Mouse (Mus musculus) hindbrain, postnatal 0 days (tissue): ENCODE results near the gene Sit1. TPM values are rescaled to one million over a fixed set of nuclear protein-coding genes. Genes with fewer than 3 reads are reported as not detected.
A peak's percentile ranks its signal among the peaks of the same experiment; 100 is the strongest.

Source experiments
- ATAC-seq: fragments of 200-750 bp; cut with Nextera tagmentation; 2 replicates; pipeline ENCODE4 v1.8.0; 2017; ENCODE audit warnings: mild to moderate bottlenecking, moderate TSS enrichment, moderate library complexity
- DNase-seq: peaks from one replicate; pipeline ENCODE4 v3.0.0-alpha.2; 2015; ENCODE audit warnings: low spot score
- H3K27ac ChIP-seq: fragments of 300-500 bp; sonication (generic); 2 replicates; pipeline ENCODE4 v1.5.1; 2014; ENCODE audit warnings: mild to moderate bottlenecking
- H3K27me3 ChIP-seq: fragments of 300-500 bp; sonication (generic); 2 replicates; pipeline ENCODE4 v1.6.1; 2014; ENCODE audit warnings: low read length, mixed read lengths; ENCODE audit not compliant: insufficient read depth
- H3K36me3 ChIP-seq: fragments of 300-500 bp; sonication (generic); 2 replicates; pipeline ENCODE4 v1.6.1; 2014; ENCODE audit warnings: low read length, mixed read lengths; ENCODE audit not compliant: insufficient read depth
- H3K4me1 ChIP-seq: fragments of 300-500 bp; sonication (generic); 2 replicates; pipeline ENCODE4 v1.6.1; 2014; ENCODE audit warnings: antibody characterized with exemption, low read length, mixed read lengths; ENCODE audit not compliant: insufficient read depth
- H3K4me2 ChIP-seq: fragments of 300-500 bp; sonication (generic); 2 replicates; pipeline ENCODE4 v1.6.1; 2014; ENCODE audit warnings: low read depth, mild to moderate bottlenecking, low read length, moderate library complexity, mixed read lengths
- H3K4me3 ChIP-seq: fragments of 300-500 bp; sonication (generic); 2 replicates; pipeline ENCODE4 v1.5.1; 2014; ENCODE audit warnings: low read length
- H3K9ac ChIP-seq: fragments of 300-500 bp; sonication (generic); replicated peaks from 2 replicates; pipeline ENCODE4 v1.6.1; 2014; ENCODE audit warnings: mild to moderate bottlenecking, low read length, moderate library complexity, mixed read lengths
- H3K9me3 ChIP-seq: fragments of 300-500 bp; sonication (generic); 2 replicates; pipeline ENCODE4 v1.6.1; 2016; ENCODE audit warnings: low read length, mixed read lengths
- CTCF ChIP-seq: IDR thresholded peaks from 2 replicates; pipeline ENCODE4 v1.5.1; 2016; ENCODE audit warnings: antibody characterized with exemption, control low read depth, low read depth
- WGBS: fragments of 180-500 bp; shearing (Covaris S2); extraction: QIAGEN DNeasy Blood & Tissue Kit; methylation state at CpG from one replicate; pipeline ENCODE4 v1.1.7; 2014; 5-methylcytosine and 5-hydroxymethylcytosine counted together
- polyA plus RNA-seq: library from polyadenylated mRNA; unstranded; fragments of >200 nt; fragmentation: Nextera tagmentation; extraction: Ambion mirVana; gene quantifications from 2 replicates; pipeline ENCODE4 v1.2.1, GENCODE M21; 2015
- total RNA-seq: library from RNA; depleted of rRNA; stranded (reverse); fragments of >200 nt; gene quantifications from 2 replicates; pipeline ENCODE4 v1.2.3, GENCODE M21; 2014; rRNA removed

The Sit1 gene
- total RNA-seq = 0.90 TPM in 1 of 2 replicates, not detected in the other
- polyA plus RNA-seq = not detected in 2 replicates

DNA sequence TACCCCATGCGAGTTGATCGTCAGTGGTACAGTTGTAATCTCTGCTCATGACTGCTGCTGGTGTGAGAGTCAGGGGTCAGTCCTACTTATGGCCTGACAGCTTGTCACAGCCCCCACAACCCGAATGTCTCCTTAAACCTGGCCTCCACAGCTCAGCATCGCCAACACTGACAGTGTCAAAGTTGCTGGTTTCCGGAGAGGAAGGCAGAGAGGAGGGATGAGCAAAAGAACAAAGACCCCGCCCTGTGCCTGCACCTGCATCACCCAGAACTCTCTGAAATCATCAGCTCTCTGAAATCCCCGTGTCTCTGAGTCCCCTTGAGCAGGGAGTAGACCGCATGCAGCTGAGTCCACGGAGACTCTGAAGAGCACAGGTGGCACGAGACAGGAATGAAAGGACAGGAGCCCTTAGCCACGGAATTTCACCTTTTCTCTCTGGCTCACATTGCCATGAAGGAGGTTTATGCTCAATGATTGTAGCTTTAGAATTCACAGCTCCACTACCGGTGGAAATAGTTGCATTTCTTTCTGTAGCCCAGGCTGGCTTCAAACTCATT is at the start of gene Sit1:
TSS of gene Sit1 (minus strand) at position 200 of the 557 bp plus-strand sequence.
- Histone ChIP-seq H3K27ac (no peak within 1 kb of the TSS), H3K9ac (no peak within 1 kb of the TSS), H3K9me3 (no peaks in the 10 kb centered on the region), H3K4me2 (no peak within 1 kb of the TSS), H3K4me3 (no peak within 1 kb of the TSS), H3K36me3 (no peaks in the 10 kb centered on the region), H3K27me3 (no peaks in the 10 kb centered on the region), H3K4me1 (no peaks in the 10 kb centered on the region)
- no peak for TF ChIP-seq CTCF
- ATAC-seq (no peak), DNase-seq (no peak)
- 64% methylated on average over 12 of the region's 12 CpGs for WGBS

DNA sequence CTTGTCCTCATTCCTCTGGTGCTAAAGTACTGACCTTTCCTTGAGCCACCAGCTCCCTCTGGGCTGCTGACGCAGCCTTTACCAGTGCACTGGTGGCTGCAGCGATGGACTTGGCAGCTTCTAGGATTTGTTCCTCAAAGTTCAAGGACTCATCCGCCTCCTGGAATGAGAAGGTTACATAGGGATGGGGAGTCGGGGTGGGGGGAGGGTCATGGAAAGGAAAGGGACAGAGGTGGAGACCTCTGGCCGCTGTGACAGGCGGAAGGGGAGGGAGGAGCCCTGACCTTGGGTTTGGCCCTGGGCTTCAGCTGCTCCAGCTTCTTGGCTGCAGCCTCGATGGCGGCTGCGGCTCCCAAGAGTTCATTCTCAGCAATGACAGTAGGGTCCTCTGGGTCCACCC is 49.7 kb upstream of the Sit1 start:
- ATAC-seq (no peak), DNase-seq (no peak)
- Histone ChIP-seq H3K4me2 (no peak overlapping the region), H3K36me3 (peaks cover 65% of the 10 kb centered on the region), H3K9me3 (no peaks in the 10 kb centered on the region), H3K27ac (no peak overlapping the region), H3K9ac (no peak overlapping the region), H3K4me3 (no peak overlapping the region), H3K27me3 (no peaks in the 10 kb centered on the region), H3K4me1 (no peaks in the 10 kb centered on the region)
- WGBS = 82% methylated on average over 9 of the region's 9 CpGs
- TF ChIP-seq CTCF = no peak

DNA sequence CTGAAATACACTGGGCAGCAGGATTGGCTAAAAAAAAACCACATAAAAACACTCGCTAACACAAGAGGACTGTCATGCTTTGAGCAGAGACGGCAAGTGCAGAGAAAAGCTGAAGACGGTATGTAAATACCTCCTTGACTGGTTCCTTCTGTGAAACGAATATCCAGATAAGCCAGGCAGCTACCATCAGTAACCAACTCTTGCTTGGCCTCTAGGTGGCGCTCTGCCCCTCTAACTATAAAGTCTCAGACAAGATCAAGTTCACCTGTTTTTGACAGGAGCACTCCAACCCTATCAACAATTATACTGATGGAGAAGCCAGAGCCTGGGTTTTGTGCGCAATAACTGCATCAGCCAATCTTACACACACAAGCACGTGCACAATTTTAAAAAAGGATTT is 47.0 kb upstream of the Sit1 start:
- Histone ChIP-seq H3K4me2 (no peak overlapping the region), H3K27me3 (no peaks in the 10 kb centered on the region), H3K27ac (no peak overlapping the region), H3K9ac (no peak overlapping the region), H3K36me3 (peaks cover 40% of the 10 kb centered on the region), H3K9me3 (no peaks in the 10 kb centered on the region), H3K4me1 (no peaks in the 10 kb centered on the region), H3K4me3 (no peak overlapping the region)
- DNase-seq (peak; percentile 86), ATAC-seq (peak; percentile 62; the same call in 1 of the 2 replicates)
- WGBS = 29% methylated on average over 7 of the region's 7 CpGs
- TF ChIP-seq CTCF = peak; percentile 86

DNA sequence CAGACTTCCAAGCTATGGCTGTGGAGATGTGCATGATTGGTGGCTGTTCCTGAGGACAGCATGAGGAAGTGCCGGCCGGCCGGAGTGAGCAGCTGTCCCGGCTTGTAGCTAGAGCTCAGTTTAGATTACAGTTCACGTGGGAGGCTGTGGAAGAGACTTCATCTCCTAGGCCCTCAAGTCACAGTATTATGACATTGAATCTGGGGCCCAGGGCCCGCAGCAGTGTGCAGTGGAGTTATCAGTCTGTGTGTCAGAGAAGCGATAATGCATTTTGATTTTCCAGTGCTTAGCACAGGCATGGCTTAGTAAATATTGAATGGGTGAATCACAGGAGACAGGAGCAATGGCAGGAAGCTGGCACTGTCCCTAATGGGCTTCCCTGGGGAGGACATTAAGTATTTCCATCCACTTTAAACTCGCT is 46.6 kb upstream of the Sit1 start:
- DNase-seq (no peak), ATAC-seq (0 out of 2 replicates have a peak, but pooled peaks have one; percentile 19)
- no peak overlapping the region for H3K4me3 ChIP-seq
- H3K4me2 ChIP-seq = no peak overlapping the region
- peaks cover 35% of the 10 kb centered on the region for H3K36me3 ChIP-seq
- no peaks in the 10 kb centered on the region for H3K9me3 ChIP-seq
- no peak overlapping the region for H3K9ac ChIP-seq
- TF ChIP-seq CTCF = no peak
- WGBS = 63% methylated on average over 8 of the region's 8 CpGs
- no peaks in the 10 kb centered on the region for H3K4me1 ChIP-seq
- no peak overlapping the region for H3K27ac ChIP-seq
- no peaks in the 10 kb centered on the region for H3K27me3 ChIP-seq

DNA sequence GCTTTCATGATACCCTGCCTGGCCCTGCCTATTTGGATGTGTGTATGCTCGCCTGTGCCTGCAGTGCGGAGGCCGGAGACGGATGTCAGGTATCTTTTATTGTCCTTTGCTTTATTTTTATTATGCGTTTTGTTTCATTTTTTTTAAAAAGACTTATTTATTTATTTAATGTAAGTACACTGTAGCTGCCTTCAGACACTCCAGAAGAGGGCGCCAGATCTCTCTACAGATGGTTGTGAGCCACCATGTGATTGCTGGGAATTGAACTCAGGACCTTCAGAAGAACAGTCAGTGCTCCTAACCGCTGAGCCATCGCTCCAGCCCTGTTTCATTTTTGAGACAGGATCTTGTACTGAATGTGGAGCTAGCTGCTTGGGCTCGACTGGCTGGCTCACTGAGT is 45.0 kb upstream of the Sit1 start:
- ATAC-seq = no peak
- no peak for TF ChIP-seq CTCF
- H3K9me3 ChIP-seq = no peaks in the 10 kb centered on the region

DNA sequence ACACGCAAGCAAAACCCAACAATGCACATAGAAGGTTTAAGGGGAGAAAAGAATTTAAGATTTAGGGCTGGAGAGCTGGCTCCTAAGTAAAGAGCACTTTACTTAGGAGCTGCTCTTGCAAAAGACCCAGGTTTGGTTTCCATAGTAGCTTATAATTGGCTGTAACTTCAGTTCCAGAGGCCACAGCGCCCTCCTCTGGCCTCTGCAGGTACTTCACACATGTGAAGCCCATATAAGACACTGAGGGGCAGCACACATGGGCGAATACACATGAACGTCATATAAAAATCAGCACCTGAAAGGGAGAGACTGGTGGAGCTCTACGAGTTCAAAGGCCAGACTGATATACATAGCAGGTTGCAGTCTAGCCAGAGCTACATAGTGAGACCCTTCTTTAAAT is 44.3 kb upstream of the Sit1 start:
- Histone ChIP-seq H3K27ac (no peak overlapping the region), H3K4me3 (no peak overlapping the region), H3K9me3 (no peaks in the 10 kb centered on the region), H3K27me3 (no peaks in the 10 kb centered on the region; the same call in 1 of the 2 replicates), H3K9ac (no peak overlapping the region), H3K36me3 (peaks cover 16% of the 10 kb centered on the region), H3K4me2 (no peak overlapping the region), H3K4me1 (peaks cover 8% of the 10 kb centered on the region)
- 71% methylated on average over 5 of the region's 5 CpGs for WGBS
- peak; percentile 47 for TF ChIP-seq CTCF
- DNase-seq (no peak), ATAC-seq (no peak)

More for the DNA sequence above, 45.0 kb upstream of the Sit1 start:
- Histone ChIP-seq H3K4me2 (no peak overlapping the region), H3K4me3 (no peak overlapping the region), H3K36me3 (peaks cover 22% of the 10 kb centered on the region), H3K27ac (no peak overlapping the region), H3K9ac (no peak overlapping the region), H3K27me3 (no peaks in the 10 kb centered on the region), H3K4me1 (peaks cover 8% of the 10 kb centered on the region)
- no peak for DNase-seq
- WGBS = 77% methylated on average over 9 of the region's 9 CpGs

DNA sequence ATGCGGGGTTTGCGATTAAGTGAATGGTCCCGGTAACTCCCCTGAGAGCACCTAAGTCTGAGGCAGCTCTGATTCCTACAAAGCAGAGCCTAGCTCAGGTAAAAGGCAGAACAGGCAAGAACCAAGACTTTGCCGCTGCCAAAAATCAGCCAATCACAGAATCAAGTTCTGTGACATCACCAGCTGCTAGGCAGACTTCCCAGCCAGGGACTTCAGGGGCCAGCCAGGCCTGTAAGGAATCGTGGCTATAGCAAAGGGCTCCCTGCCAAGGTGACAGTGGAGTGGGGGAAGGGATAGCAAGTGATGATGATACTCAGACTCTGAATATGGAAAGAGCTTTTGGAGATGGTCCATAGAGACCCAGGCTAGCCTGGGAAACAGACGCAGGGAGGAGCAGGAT is 36.4 kb upstream of the Sit1 start:
- WGBS = 15% methylated on average over 6 of the region's 6 CpGs

More for the DNA sequence above, 36.4 kb upstream of the Sit1 start:
- Histone ChIP-seq H3K36me3 (no peaks in the 10 kb centered on the region), H3K9ac (no peak overlapping the region), H3K4me2 (peak overlapping the region; percentile 47), H3K9me3 (no peaks in the 10 kb centered on the region), H3K4me3 (peak overlapping the region; percentile 16; the same call in 1 of the 2 replicates), H3K4me1 (peaks cover 8% of the 10 kb centered on the region), H3K27ac (no peak overlapping the region), H3K27me3 (no peaks in the 10 kb centered on the region; the same call in 1 of the 2 replicates)
- no peak for TF ChIP-seq CTCF
- ATAC-seq (peak; percentile 73), DNase-seq (peak; percentile 91)
